Mouse (Mus musculus): Measurements from ENCODE around the gene Radil. TPM values are rescaled to one million over a fixed set of nuclear protein-coding genes. Genes with fewer than 3 reads are reported as not detected.

The Radil gene
- total and polyA plus RNA-seq, 3 experiments: not detected

DNA sequence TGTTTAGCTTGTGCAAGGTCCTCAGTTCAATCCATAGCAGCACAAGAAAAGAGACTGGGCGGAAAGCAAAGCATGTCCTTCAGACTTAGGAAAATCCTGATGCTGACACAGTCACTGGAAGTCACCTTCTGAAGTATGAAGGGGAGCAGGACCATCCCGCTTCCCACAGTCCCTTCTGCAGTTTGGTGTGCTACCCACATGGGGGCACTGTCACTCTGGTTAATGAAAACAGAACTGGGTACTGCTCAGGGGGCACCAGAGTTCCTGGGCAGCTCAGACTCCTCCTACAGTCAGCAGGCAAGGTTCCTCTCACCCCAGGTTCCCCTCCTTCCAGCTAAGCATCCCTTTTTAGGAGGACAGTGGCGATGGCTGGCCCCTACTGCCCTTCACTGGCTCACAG, 51.9 kb downstream of the Radil start:
- TF ChIP-seq KAT2A (IDR thresholded peaks at IDR 0.05; ENCODE audit: insufficient replicate concordance, low read length) (no peak), JUN (IDR thresholded peaks at IDR 0.05; ENCODE audit: insufficient read depth, low read depth, low read length) (no peak), CTCF (conservative IDR thresholded peaks at IDR 0.05 in 1 of 2, IDR thresholded peaks at IDR 0.05 in 1 of 2; ENCODE audit: low read depth in 2 of 2, low read length in 2 of 2) (peak; percentile 39 to 78), RAD21 (IDR thresholded peaks at IDR 0.05; ENCODE audit: low read depth, low read length) (peak; percentile 71), SMC3 (IDR thresholded peaks at IDR 0.05; ENCODE audit: low read depth, low read length) (peak; percentile 60), USF2 (conservative IDR thresholded peaks at IDR 0.05; ENCODE audit: low read depth, low read length) (no peak), USF1 (IDR thresholded peaks at IDR 0.05; ENCODE audit: low read depth, low read length) (no peak), POLR2AphosphoS2 (IDR thresholded peaks at IDR 0.05; ENCODE audit: low read depth, low read length) (no peak), MAX (IDR thresholded peaks at IDR 0.05; ENCODE audit: low read length) (no peak), MAFK (IDR thresholded peaks at IDR 0.05; ENCODE audit: insufficient replicate concordance, low read length) (no peak)
- no peak overlapping the region for H3K4me3 ChIP-seq (replicated peaks in 1 of 3; ENCODE audit: low read depth in 2 of 3, low read length in 2 of 3, poor library complexity in 1 of 3)
- H3K27me3 ChIP-seq (replicated peaks): peaks cover 59% of the 10 kb centered on the region
- dilution Hi-C loops (cut with MboI; ENCODE audit: extremely low pct_ligation_motif_present, extremely low pct_unique_long_range_greater_than_20kb, low sequenced_read_pairs) (no loop called here), in situ Hi-C loops (cut with MboI; ENCODE audit: low pct_ligation_motif_present, low pct_unique_long_range_greater_than_20kb, low sequenced_read_pairs) (no loop called here)
- peaks cover 0 to 5% of the 10 kb centered on the region in 2 experiments; a peak in 1 of 4 replicates for H3K4me1 ChIP-seq (ENCODE audit: control insufficient read depth in 1 of 2, insufficient read depth in 2 of 2)
- H3K27ac ChIP-seq (ENCODE audit: insufficient read depth, low read depth): no peak overlapping the region
- H3K9ac ChIP-seq (ENCODE audit: insufficient read depth, low read depth): no peak overlapping the region
- H3K36me3 ChIP-seq (replicated peaks in 1 of 2; ENCODE audit: control insufficient read depth in 1 of 2, insufficient read depth in 1 of 2, low read length in 1 of 2): no peaks in the 10 kb centered on the region
- no peaks in the 10 kb centered on the region for H3K79me2 ChIP-seq (replicated peaks; ENCODE audit: control insufficient read depth, extremely low read depth, insufficient read depth, poor library complexity, severe bottlenecking)
- no peaks in the 10 kb centered on the region for H3K9me3 ChIP-seq (replicated peaks; ENCODE audit: low read length)
- peak; percentile 44 for DNase-seq (ENCODE audit: extremely low read depth)
- no peak overlapping the region for H3K4me2 ChIP-seq (ENCODE audit: insufficient read depth, low read depth, poor library complexity, severe bottlenecking)

DNA sequence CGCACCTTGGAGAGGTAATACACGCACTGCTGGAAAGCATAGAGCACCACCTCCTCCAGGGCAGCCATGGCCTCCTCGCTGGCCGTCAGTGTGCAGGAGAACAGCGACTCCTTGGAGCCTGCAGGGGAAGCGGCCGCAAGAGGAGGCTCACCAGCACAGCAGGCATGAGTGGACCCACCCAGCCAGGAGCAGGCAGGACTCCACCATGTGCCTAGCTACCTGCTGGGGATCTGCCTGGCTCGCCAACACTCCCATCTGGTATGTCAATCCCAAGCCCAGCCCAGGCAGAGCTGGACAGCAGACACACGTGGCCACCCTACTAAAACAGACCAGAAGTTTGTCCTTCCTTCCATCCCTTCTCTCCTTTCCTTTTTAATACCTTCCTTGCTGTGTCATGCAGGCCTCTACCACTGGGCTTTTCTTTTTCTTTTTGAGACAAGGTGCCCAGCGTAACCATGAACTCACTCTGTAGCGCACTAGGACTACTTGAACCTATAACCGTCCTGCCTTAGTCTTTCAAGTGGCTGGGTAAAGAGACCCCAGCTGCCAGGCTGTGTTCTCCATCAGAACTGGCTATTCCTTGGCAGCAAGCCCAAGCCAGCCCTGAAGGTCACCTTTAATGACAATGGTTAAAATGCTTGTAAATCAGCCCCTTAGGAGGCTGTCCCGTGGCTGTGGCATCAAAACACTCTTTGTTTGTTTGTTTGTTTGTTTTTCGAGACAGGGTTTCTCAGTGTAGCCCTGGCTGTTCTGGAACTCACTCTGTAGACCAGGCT, 55.4 kb downstream of the Radil start:
- in situ Hi-C loops (cut with MboI; ENCODE audit: low pct_ligation_motif_present, low pct_unique_long_range_greater_than_20kb, low sequenced_read_pairs) (no loop called here), dilution Hi-C loops (cut with MboI; ENCODE audit: extremely low pct_ligation_motif_present, extremely low pct_unique_long_range_greater_than_20kb, low sequenced_read_pairs) (no loop called here)
- no peak for DNase-seq (ENCODE audit: extremely low read depth)
- H3K36me3 ChIP-seq (replicated peaks in 1 of 2; ENCODE audit: control insufficient read depth in 1 of 2, insufficient read depth in 1 of 2, low read length in 1 of 2): no peaks in the 10 kb centered on the region
- peaks cover 85% of the 10 kb centered on the region for H3K27me3 ChIP-seq (replicated peaks)
- TF ChIP-seq TBP (conservative IDR thresholded peaks at IDR 0.05; ENCODE audit: low read depth, low read length) (no peak), EP300 (IDR thresholded peaks at IDR 0.05; ENCODE audit: low read length) (no peak), NRF1 (IDR thresholded peaks at IDR 0.05; ENCODE audit: low read depth, low read length) (no peak), ETS1 (conservative IDR thresholded peaks at IDR 0.05; ENCODE audit: low read depth, low read length) (no peak), SMC3 (IDR thresholded peaks at IDR 0.05; ENCODE audit: low read depth, low read length) (no peak), CHD2 (IDR thresholded peaks at IDR 0.05; ENCODE audit: low read length) (no peak), BHLHE40 (IDR thresholded peaks at IDR 0.05; ENCODE audit: low read depth, low read length) (no peak), MEF2A (IDR thresholded peaks at IDR 0.05; ENCODE audit: borderline replicate concordance, low read depth, low read length) (no peak), GABPA (IDR thresholded peaks at IDR 0.05; ENCODE audit: insufficient replicate concordance, low read depth, low read length) (no peak), ZMIZ1 (IDR thresholded peaks at IDR 0.05; ENCODE audit: low read depth, low read length) (no peak), USF1 (IDR thresholded peaks at IDR 0.05; ENCODE audit: low read depth, low read length) (no peak)
- no peak overlapping the region for H3K4me2 ChIP-seq (ENCODE audit: insufficient read depth, low read depth, poor library complexity, severe bottlenecking)
- no peaks in the 10 kb centered on the region for H3K4me1 ChIP-seq (ENCODE audit: control insufficient read depth in 1 of 2, insufficient read depth in 2 of 2)
- H3K79me2 ChIP-seq (replicated peaks; ENCODE audit: control insufficient read depth, extremely low read depth, insufficient read depth, poor library complexity, severe bottlenecking): no peaks in the 10 kb centered on the region
- H3K9ac ChIP-seq (ENCODE audit: insufficient read depth, low read depth): no peak overlapping the region
- H3K27ac ChIP-seq (ENCODE audit: insufficient read depth, low read depth): no peak overlapping the region
- no peaks in the 10 kb centered on the region for H3K9me3 ChIP-seq (replicated peaks; ENCODE audit: low read length)
- H3K4me3 ChIP-seq (replicated peaks in 1 of 3; ENCODE audit: low read depth in 2 of 3, low read length in 2 of 3, poor library complexity in 1 of 3): no peak overlapping the region
